Mouse (Mus musculus) bone marrow macrophage, adult 2 months (primary cell): ENCODE results near the gene Prr13. TPM values are rescaled to one million over a fixed set of nuclear protein-coding genes. Genes with fewer than 3 reads are reported as not detected.

ENCODE experiments used
- H3K27ac ChIP-seq: 2 replicates; pipeline ENCODE4 v1.5.1; 2012; ENCODE audit warnings: low read depth, low read length; ENCODE audit not compliant: insufficient read depth
- H3K4me1 ChIP-seq: 2 replicates; pipeline ENCODE4 v1.6.1; 2012; ENCODE audit warnings: low read length; ENCODE audit not compliant: control insufficient read depth, insufficient read depth
- H3K4me3 ChIP-seq: 2 replicates; pipeline ENCODE4 v1.5.1; 2012; ENCODE audit warnings: mild to moderate bottlenecking, low read length, moderate library complexity; ENCODE audit not compliant: insufficient read depth
- CTCF ChIP-seq: IDR thresholded peaks from 2 replicates; pipeline ENCODE4 v1.5.1; 2012; ENCODE audit warnings: low read depth, mild to moderate bottlenecking, low read length, moderate library complexity
- POLR2A ChIP-seq: IDR thresholded peaks from 2 replicates; pipeline ENCODE4 v1.6.1; 2012; ENCODE audit warnings: mild to moderate bottlenecking, low read depth, low read length, borderline replicate concordance
- polyA plus RNA-seq: library from polyadenylated mRNA; stranded (reverse); fragments of >200 nt; gene quantifications from 2 replicates; pipeline ENCODE4 v1.2.4, GENCODE M21; 2012; ENCODE audit not compliant: missing spikeins, insufficient read depth, insufficient read length

Prr13 gene
- polyA plus RNA-seq, 1 experiment = 379 TPM

DNA sequence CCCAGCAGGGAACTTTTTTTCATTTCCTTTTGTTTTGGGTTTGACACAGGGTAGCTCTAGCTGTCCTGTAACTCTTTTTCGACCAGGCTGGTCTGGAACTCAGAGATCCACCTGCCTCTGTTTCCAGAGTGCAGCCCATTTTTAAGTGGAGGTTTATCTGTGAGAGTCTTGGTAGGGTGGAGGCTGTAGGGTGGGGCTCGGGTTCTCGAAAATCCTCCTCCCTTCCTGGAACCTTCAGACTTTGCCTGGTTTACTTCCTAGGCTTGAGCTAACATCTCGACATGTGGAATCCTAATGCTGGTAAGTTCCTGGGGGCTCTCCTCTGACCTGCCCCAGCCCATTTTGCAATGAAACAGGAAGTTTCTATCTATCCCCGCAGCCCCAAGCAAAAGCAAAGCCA is 1.0 kb downstream of the Prr13 start:
- no peak for TF ChIP-seq CTCF
- TF ChIP-seq POLR2A = no peak
- H3K4me3 ChIP-seq = peak overlapping the region; percentile 78
- peak overlapping the region; percentile 41 for H3K27ac ChIP-seq
- H3K4me1 ChIP-seq = peaks cover 25% of the 10 kb centered on the region

DNA sequence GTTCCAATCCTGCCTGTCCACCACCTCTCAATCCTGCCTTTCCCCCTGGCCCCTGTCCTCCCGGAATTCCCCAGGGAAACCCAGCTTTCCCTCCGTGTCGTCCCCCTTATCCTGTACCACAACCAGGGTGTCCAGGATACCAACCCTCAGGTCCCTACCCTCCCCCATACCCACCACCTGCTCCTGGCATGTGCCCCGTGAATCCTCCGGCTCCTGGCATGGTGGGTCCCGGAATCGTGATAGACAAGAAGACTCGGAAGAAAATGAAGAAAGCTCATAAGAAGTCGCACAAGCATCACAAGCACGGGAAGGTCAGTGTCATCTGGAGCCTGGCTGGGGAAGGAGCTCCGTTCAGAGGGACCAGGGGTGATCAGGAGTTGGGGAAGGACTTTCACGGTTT is 1.6 kb downstream of the Prr13 start:
- TF ChIP-seq CTCF (no peak), POLR2A (no peak)
- Histone ChIP-seq H3K4me1 (peaks cover 25% of the 10 kb centered on the region), H3K27ac (0 out of 2 replicates have a peak overlapping the region, but pooled peaks have one; percentile 41), H3K4me3 (peak overlapping the region; percentile 78)

DNA sequence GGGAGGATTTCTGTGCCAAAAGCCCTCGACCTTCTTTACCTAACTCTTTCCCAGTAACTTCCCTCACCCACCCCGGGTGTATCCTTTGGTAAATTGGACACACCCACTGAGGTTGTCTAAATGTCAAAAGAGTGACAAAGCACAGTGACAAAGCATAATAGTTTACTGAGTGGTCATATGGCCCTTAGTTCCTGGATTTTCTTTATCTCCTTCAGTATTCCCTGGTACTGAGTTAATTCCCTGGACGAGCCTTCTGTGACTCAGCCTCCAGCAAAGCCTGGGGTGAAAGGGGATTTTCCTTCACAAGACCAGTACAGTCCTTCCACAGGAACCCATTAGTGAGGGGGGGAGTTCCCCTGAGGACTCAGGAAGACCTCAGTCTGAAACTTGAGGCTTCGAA is 2.1 kb downstream of the Prr13 start:
- no peak overlapping the region for H3K27ac ChIP-seq
- H3K4me1 ChIP-seq = peaks cover 25% of the 10 kb centered on the region
- no peak for TF ChIP-seq POLR2A
- TF ChIP-seq CTCF = no peak
- peak overlapping the region; percentile 78; the same call in 1 of the 2 replicates for H3K4me3 ChIP-seq

DNA sequence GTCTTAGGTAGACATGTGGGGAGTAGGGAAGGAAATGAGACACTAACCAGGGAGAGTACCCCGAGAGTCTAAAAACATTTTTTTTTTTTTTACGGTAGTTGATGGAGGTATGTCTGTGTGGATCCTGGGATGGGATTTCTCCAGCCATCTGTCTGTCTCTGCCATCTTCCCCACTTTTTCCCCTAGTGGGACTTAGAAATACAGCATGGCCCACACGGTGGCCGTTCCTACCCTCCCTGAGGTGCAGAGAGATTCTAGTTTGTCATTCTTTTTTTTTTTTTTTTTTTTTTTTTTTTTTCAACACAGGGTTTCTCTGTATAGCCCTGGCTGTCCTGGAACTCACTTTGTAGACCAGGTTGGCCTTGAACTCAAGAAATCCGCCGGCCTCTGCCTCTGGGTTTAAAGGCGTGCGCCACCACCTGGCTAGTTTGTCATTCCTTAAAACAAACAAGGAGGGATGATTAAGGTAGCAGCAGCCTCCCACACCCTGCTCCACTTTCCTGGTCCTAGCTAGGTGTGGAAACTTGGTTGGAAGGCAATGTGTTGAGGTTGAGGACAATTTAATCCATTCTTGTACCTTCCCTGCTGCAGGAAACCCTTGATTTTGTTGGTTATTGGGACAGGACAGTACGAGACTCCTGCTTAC is 2.7 kb downstream of the Prr13 start:
- H3K27ac ChIP-seq = no peak overlapping the region
- H3K4me1 ChIP-seq = peaks cover 25% of the 10 kb centered on the region
- H3K4me3 ChIP-seq = 0 out of 2 replicates have a peak overlapping the region, but pooled peaks have one; percentile 2
- no peak for TF ChIP-seq POLR2A
- no peak for TF ChIP-seq CTCF

GRCm38 (mm10) chr15:102463666-102464065 is 4.8 kb downstream of the Prr13 start:
- TF ChIP-seq CTCF (no peak), POLR2A (no peak)
- Histone ChIP-seq H3K27ac (no peak overlapping the region), H3K4me1 (peaks cover 20% of the 10 kb centered on the region), H3K4me3 (no peak overlapping the region)

DNA sequence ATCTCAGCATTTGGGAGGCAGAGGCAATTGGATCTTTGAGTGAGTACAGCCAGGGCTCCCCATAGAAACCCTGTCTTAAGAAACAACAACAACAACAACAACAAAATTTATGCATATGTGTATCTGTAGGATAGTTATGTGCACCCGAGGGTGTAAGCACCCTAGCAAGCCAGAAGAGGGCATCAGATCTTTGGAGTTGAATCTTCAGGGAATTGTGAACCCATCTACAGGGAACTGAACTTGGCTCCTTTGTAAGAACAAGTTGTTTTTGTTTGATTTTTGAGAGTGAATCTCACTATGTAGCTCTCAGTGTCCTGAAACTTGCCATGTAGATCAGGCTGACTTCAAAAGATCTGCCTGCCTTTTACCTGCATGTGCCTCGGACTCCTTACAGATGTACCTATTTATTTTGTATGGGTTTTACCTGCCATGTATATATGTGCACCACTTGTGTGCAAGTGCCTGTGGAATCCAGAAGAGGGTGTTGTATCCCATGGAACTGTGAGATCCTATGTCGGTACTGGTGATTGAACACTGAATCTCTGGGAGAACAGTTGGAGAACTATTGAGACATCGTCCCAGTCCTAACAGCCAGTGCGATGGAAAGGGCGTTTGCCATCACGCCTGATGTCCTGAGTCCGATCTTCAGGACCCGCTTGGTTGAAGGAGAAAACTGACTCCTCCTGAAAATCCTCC is 10.0 kb downstream of the Prr13 start:
- no peak overlapping the region for H3K4me3 ChIP-seq
- TF ChIP-seq POLR2A = no peak
- peaks cover 6% of the 10 kb centered on the region for H3K4me1 ChIP-seq

GRCm38 (mm10) chr15:102470183-102470604 is 11.4 kb downstream of the Prr13 start, which contains the start of gene Pcbp2:
Pcbp2 (plus strand) TSS chr15:102470539.
- Histone ChIP-seq H3K4me1 (peaks cover 6% of the 10 kb centered on the region), H3K4me3 (peak within 1 kb of the TSS; percentile 100), H3K27ac (peak within 1 kb of the TSS; percentile 97)
- TF ChIP-seq CTCF (peak; percentile 22; the same call in 1 of the 2 replicates), POLR2A (no peak)

More for the DNA sequence above, 10.0 kb downstream of the Prr13 start:
- H3K27ac ChIP-seq = no peak overlapping the region

- Histone ChIP-seq H3K4me3 (peak overlapping the region; percentile 100), H3K4me1 (peaks cover 6% of the 10 kb centered on the region), H3K27ac (peak overlapping the region; percentile 97)
- TF ChIP-seq CTCF (peak; percentile 22; the same call in 1 of the 2 replicates), POLR2A (no peak)
Measured at GRCm38 (mm10) chr15:102470605-102471294, 11.9 kb downstream of the Prr13 start.

- Histone ChIP-seq H3K27ac (peak overlapping the region; percentile 97), H3K4me3 (peak overlapping the region; percentile 100), H3K4me1 (peaks cover 6% of the 10 kb centered on the region)
- no peak for TF ChIP-seq CTCF
- TF ChIP-seq POLR2A = no peak
Measured at GRCm38 (mm10) chr15:102471295-102471645, 12.4 kb downstream of the Prr13 start.

DNA sequence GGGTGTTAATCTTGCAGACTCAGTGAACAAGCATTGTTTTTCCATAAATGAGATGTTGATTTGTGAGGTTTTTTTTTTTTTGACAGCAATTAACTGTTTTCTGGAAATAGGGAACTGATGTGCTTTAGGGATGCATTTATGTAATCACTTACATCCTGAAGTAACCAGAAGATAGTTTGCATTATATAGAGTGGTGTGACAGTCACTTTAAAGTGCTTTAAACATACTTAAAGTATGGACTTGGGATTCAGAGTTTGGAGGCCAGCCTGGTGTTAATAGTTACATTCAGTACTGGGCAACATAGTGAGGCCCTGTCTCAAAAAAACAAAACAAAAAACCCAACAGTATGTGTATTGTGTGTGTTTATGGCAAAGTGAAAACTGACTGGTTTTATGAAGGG is 12.9 kb downstream of the Prr13 start:
- no peak for TF ChIP-seq POLR2A
- no peak for TF ChIP-seq CTCF
- H3K4me3 ChIP-seq = peak overlapping the region; percentile 28; the same call in 1 of the 2 replicates
- peak overlapping the region; percentile 33; the same call in 1 of the 2 replicates for H3K27ac ChIP-seq
- peaks cover 6% of the 10 kb centered on the region for H3K4me1 ChIP-seq
